Mouse (Mus musculus) granulocyte monocyte progenitor cell, adult 5-6 weeks (primary cell): ENCODE data around the gene Dis3l. TPM values are rescaled to one million over a fixed set of nuclear protein-coding genes. Genes with fewer than 3 reads are reported as not detected.

Experiments used
- ATAC-seq: replicated peaks from 2 replicates; pipeline ENCODE4 v1.8.0; 2016; ENCODE audit warnings: mild to moderate bottlenecking, moderate TSS enrichment, inconsistent platforms; ENCODE audit not compliant: poor library complexity, severe bottlenecking
- total RNA-seq, 2 experiments: library from RNA; stranded (forward) in 1 of 2; stranded (reverse) in 1 of 2; fragments of 200-712, 200-1000 nt in 1 of 2; fragments of >200 nt in 1 of 2; fragmentation: Nextera tagmentation in 1 of 2; gene quantifications; 2 replicates each; pipeline ENCODE4 v1.2.3; 2014 to 2017

The Dis3l gene
- total RNA-seq, 2 experiments from 2014 or later: 16.7 to 17.3 TPM

DNA sequence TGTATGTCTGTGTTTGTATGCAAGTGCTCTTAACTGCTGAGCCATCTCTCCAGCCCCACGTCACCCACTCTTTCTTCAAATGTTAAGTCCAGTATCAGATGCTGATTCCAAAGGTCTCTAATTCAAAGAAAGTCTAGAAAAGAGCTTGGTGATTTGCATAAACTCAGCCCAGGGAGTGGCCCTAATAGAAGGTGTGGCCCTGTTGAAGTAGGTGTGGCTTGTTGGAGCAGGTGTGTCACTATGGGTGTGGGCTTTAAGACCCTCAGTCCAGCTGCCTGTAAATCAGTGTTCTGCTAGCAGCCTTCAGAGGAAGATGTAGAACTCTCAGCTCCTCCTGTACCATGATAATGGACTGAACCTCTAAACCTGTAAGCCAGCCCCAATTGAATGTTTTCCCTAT, 73.9 kb downstream of the Dis3l start:
- ATAC-seq: no peak

DNA sequence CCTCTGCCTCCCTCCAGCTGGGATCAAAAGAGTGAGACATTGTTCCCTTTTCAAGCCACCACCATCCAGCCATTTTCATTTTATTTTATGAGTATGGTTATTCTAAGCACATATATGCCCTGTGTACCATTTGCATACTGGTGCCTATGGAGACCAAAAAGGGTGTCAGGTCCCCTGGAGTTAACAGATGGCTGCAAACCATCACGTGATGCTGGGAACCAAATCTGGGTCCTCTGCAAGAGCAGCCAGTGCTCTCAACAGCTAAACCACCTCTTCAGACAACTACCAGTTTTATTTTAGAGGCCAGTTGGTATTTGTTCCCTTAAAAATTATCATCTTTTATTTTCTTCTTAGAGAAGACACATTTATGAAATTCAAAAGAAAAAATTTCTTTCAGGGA, 76.3 kb downstream of the Dis3l start:
- no peak for ATAC-seq

DNA sequence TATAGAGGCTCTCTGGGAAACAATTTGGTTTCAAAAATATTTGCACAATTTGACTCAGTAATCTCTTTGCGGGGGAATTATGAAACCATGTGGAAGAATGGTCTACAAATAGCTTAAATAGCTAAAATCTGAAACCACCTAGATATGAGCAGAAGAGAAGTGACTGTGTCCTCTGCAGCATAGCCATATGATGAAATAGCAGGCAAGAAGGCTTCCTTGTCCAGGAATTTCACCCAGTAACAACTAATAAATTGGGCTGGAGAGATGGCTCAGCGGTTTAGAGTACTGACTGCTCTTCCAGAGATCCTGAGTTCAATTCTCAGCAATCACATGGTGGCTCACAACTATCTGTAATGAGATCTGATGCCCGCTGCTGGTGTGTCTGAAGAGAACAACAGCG, 80.1 kb downstream of the Dis3l start:
- no peak for ATAC-seq

DNA sequence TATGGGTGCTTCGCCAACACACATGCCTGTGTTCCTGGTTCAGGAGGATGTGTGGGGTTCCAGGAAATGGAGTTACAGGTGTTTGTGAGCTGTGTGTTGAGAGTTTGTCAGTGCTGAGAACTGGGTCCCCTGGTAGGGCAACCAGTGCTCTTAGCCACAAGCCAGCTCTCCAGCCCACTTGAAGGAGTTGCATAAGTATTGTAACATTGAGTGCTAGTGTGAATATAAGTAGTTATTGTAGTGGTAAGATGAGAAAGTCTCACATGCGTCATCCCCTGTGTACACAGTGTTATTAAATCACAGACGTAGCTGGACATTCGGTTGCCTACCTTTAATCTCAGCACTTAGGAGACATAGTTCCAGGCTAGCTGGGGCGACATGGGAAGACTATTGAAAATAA, 81.2 kb downstream of the Dis3l start:
- ATAC-seq: no peak

Other genes with a start within 250 kb of the Dis3l start
- not detected in 2 replicates for gene Lctl, start 224.1 kb downstream of the Dis3l start, total RNA-seq (2014; fragmentation: Nextera tagmentation)
- 0.15 and 0.39 TPM in 2 replicates for gene Lctl, start 224.1 kb downstream of the Dis3l start, total RNA-seq (2017)
- gene Zwilch, start 168.2 kb downstream of the Dis3l start, total RNA-seq (2014; fragmentation: Nextera tagmentation): 61.4 and 63.4 TPM in 2 replicates
- 98.1 and 118 TPM in 2 replicates for gene Zwilch, start 168.2 kb downstream of the Dis3l start, total RNA-seq (2017)
- gene Rpl4, start 167.9 kb downstream of the Dis3l start, total RNA-seq (2014; fragmentation: Nextera tagmentation): 3,177 and 3,393 TPM in 2 replicates
- 3,068 and 3,220 TPM in 2 replicates for gene Rpl4, start 167.9 kb downstream of the Dis3l start, total RNA-seq (2017)
- gene Snapc5, start 162.0 kb downstream of the Dis3l start, total RNA-seq (2014; fragmentation: Nextera tagmentation): 27.6 and 29.8 TPM in 2 replicates
- 43.3 and 52.1 TPM in 2 replicates for gene Snapc5, start 162.0 kb downstream of the Dis3l start, total RNA-seq (2017)
- gene Uchl4, start 106.1 kb downstream of the Dis3l start, total RNA-seq (2014; fragmentation: Nextera tagmentation): 1.6 TPM in 1 of 2 replicates, not detected in the other
- gene Uchl4, start 106.1 kb downstream of the Dis3l start, total RNA-seq (2017): 0.67 and 1.3 TPM in 2 replicates
- gene Map2k1, start 87.7 kb downstream of the Dis3l start, total RNA-seq (2014; fragmentation: Nextera tagmentation): 24.8 and 45.6 TPM in 2 replicates
- gene Map2k1, start 87.7 kb downstream of the Dis3l start, total RNA-seq (2017): 55.0 and 56.5 TPM in 2 replicates
- gene Tipin, start 59.7 kb downstream of the Dis3l start, total RNA-seq (2014; fragmentation: Nextera tagmentation): 233 and 243 TPM in 2 replicates
- gene Tipin, start 59.7 kb downstream of the Dis3l start, total RNA-seq (2017): 318 and 327 TPM in 2 replicates
- gene Megf11, start 44.3 kb upstream of the Dis3l start, total RNA-seq (2014; fragmentation: Nextera tagmentation): not detected in 2 replicates
- gene Megf11, start 44.3 kb upstream of the Dis3l start, total RNA-seq (2017): under 0.01 TPM in 1 of 2 replicates, not detected in the other